Mouse (Mus musculus) forebrain, embryonic 13.5 days (tissue): ENCODE results near the gene Dscam. TPM values are rescaled to one million over a fixed set of nuclear protein-coding genes. Genes with fewer than 3 reads are reported as not detected.
"Not testable (repeated sequence)": the region's sequence is repeated elsewhere in the genome, so short reads cannot be mapped to it uniquely, and the experiment has no call there.

ENCODE experiments used
- ATAC-seq: fragments of 200-750 bp; cut with Nextera tagmentation; 2 replicates; pipeline ENCODE4 v1.8.0; 2017
- H3K27ac ChIP-seq: fragments of 300-500 bp; sonication (generic); 2 replicates; pipeline ENCODE4 v1.5.1; 2015; ENCODE audit warnings: inconsistent platforms, mild to moderate bottlenecking, moderate library complexity
- H3K27me3 ChIP-seq: fragments of 300-500 bp; sonication (generic); 2 replicates; pipeline ENCODE4 v1.6.1; 2015; ENCODE audit warnings: mild to moderate bottlenecking, inconsistent platforms
- H3K36me3 ChIP-seq: fragments of 300-500 bp; sonication (generic); 2 replicates; pipeline ENCODE4 v1.6.1; 2015; ENCODE audit warnings: mild to moderate bottlenecking, inconsistent platforms; ENCODE audit not compliant: poor library complexity, severe bottlenecking
- H3K4me1 ChIP-seq: fragments of 300-500 bp; sonication (generic); 2 replicates; pipeline ENCODE4 v1.6.1; 2015; ENCODE audit warnings: inconsistent platforms
- H3K4me2 ChIP-seq: fragments of 300-500 bp; sonication (generic); 2 replicates; pipeline ENCODE4 v1.6.1; 2015; ENCODE audit warnings: inconsistent platforms, mild to moderate bottlenecking, moderate library complexity
- H3K4me3 ChIP-seq: fragments of 300-500 bp; sonication (generic); 2 replicates; pipeline ENCODE4 v1.5.1; 2015; ENCODE audit warnings: mild to moderate bottlenecking, inconsistent platforms
- H3K9ac ChIP-seq: fragments of 300-500 bp; sonication (generic); 2 replicates; pipeline ENCODE4 v1.6.1; 2015; ENCODE audit warnings: mild to moderate bottlenecking, inconsistent platforms
- H3K9me3 ChIP-seq: fragments of 300-500 bp; sonication (generic); replicated peaks from 2 replicates; pipeline ENCODE4 v1.6.1; 2016; ENCODE audit warnings: inconsistent platforms
- WGBS: fragments of 180-500 bp; shearing (Covaris S2); methylation state at CpG from one replicate; pipeline ENCODE4 v1.1.7; 2015; 5-methylcytosine and 5-hydroxymethylcytosine counted together
- polyA plus RNA-seq: library from polyadenylated mRNA; unstranded; fragments of >200 nt; fragmentation: Nextera tagmentation; extraction: Ambion mirVana; gene quantifications from 2 replicates; pipeline ENCODE4 v1.2.1, GENCODE M21; 2015

Dscam gene
- polyA plus RNA-seq, 1 experiment from 2014 or later: 3.5 TPM

GRCm38 (mm10) chr16:96901234-96902014, 269.1 kb downstream of the Dscam start:
- no peak overlapping the region for H3K9ac ChIP-seq
- no peak overlapping the region for H3K27ac ChIP-seq
- 82% methylated on average over 3 of the region's 3 CpGs for WGBS
- H3K9me3 ChIP-seq: no peaks in the 10 kb centered on the region
- ATAC-seq: no peak
- no peak overlapping the region for H3K4me3 ChIP-seq
- H3K4me2 ChIP-seq: no peak overlapping the region
- peaks cover 10% of the 10 kb centered on the region; the same call in 1 of the 2 replicates for H3K4me1 ChIP-seq
- no peaks in the 10 kb centered on the region for H3K27me3 ChIP-seq
- H3K36me3 ChIP-seq: no peaks in the 10 kb centered on the region

- no peak overlapping the region for H3K27ac ChIP-seq
- H3K4me2 ChIP-seq: no peak overlapping the region
- peaks cover 15% of the 10 kb centered on the region; the same call in 1 of the 2 replicates for H3K4me1 ChIP-seq
- H3K9ac ChIP-seq: no peak overlapping the region
- no peaks in the 10 kb centered on the region for H3K9me3 ChIP-seq
- H3K4me3 ChIP-seq: no peak overlapping the region
- ATAC-seq: no peak
- no peaks in the 10 kb centered on the region for H3K27me3 ChIP-seq
- no peaks in the 10 kb centered on the region for H3K36me3 ChIP-seq
These were observed 271.2 kb downstream of the Dscam start for GRCm38 (mm10) chr16:96899329-96899728.

GRCm38 (mm10) chr16:96896510-96897133, 273.9 kb downstream of the Dscam start:
- peak; percentile 65 for ATAC-seq
- Histone ChIP-seq H3K36me3 (no peaks in the 10 kb centered on the region), H3K4me3 (no peak overlapping the region), H3K4me2 (no peak overlapping the region), H3K4me1 (peaks cover 15% of the 10 kb centered on the region; the same call in 1 of the 2 replicates), H3K9me3 (no peaks in the 10 kb centered on the region), H3K27ac (no peak overlapping the region), H3K27me3 (no peaks in the 10 kb centered on the region), H3K9ac (no peak overlapping the region)
- WGBS: 24% methylated on average over 10 of the region's 10 CpGs

DNA sequence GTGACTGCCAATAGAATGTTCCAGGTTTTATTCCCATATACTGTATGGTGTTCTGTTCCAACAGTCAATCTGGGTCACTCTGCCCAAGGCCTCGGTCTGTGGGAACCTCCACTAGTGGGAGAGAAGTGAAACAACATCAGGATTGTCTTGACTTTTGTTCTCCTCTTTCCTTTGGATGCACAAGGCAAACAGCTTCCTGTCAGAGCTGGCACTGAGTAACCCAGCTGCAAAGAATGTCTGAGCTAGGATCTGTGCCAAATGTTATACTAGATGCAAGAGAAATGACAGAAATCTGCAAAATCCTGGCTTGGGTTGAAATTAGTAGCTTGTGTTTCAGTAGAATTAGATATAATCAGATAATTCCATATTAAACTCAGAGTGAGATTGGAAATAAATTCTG, 282.5 kb downstream of the Dscam start:
- Histone ChIP-seq H3K9me3 (no peaks in the 10 kb centered on the region), H3K36me3 (no peaks in the 10 kb centered on the region), H3K27me3 (no peaks in the 10 kb centered on the region), H3K4me3 (no peak overlapping the region), H3K4me2 (no peak overlapping the region), H3K27ac (no peak overlapping the region), H3K9ac (no peak overlapping the region), H3K4me1 (peaks cover 5% of the 10 kb centered on the region; the same call in 1 of the 2 replicates)
- ATAC-seq: no peak
- WGBS: 78% methylated on average over 1 of the region's 1 CpGs

DNA sequence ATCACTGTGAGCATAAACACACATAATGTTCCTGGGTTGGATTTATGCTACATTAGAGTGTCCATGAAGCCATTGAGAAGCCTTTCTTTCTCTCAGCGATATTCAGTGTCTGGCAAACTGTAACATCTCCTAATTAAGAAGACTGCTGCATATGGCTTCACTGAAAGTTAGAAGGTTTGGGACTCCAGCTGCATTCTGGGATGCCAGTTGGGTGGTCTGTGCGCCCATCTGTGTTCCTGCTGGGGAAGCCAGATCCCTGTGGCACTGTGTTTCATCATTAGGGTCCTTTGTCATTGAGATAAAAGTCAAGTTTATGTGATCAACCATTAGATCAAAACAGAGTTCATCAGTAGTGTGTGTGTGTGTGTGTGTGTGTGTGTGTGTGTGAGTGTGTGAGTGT, 284.7 kb downstream of the Dscam start:
- 69% methylated on average over 2 of the region's 2 CpGs for WGBS
- ATAC-seq: peak; percentile 75

GRCm38 (mm10) chr16:96884590-96884989, 286.0 kb downstream of the Dscam start:
- 86% methylated on average over 3 of the region's 3 CpGs for WGBS
- not testable (repeated sequence) for H3K9ac ChIP-seq, H3K36me3 ChIP-seq, H3K27me3 ChIP-seq, H3K9me3 ChIP-seq, H3K4me2 ChIP-seq, H3K27ac ChIP-seq, ATAC-seq, H3K4me3 ChIP-seq, H3K4me1 ChIP-seq

More for the DNA sequence above, 284.7 kb downstream of the Dscam start:
- Histone ChIP-seq H3K27me3 (no peaks in the 10 kb centered on the region), H3K9me3 (no peaks in the 10 kb centered on the region), H3K4me2 (no peak overlapping the region), H3K36me3 (no peaks in the 10 kb centered on the region), H3K9ac (no peak overlapping the region), H3K27ac (peak overlapping the region; percentile 48; the same call in 1 of the 2 replicates), H3K4me1 (peaks cover 5% of the 10 kb centered on the region; the same call in 1 of the 2 replicates), H3K4me3 (no peak overlapping the region)

DNA sequence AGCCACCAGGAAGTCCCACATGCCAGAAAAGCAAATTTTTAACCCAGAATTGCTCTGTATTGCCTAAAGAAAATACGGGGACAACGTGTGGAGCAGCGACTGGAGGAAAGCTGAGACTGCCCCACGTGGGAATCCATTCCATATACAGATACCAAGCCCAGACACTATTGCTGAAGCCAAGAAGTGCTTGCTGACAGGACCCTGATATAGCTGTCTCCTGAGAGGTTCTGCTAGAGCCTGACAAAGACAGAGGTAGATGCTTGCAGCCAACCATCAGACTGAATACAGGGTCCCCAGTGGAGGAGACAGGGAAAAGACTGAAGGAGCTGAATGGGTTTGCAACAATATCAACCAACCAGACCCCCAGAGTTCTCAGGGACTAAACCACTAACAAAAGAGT, 293.3 kb downstream of the Dscam start:
- 88% methylated on average over 4 of the region's 4 CpGs for WGBS
- Histone ChIP-seq H3K27ac (no peak overlapping the region), H3K9me3 (no peaks in the 10 kb centered on the region), H3K4me2 (no peak overlapping the region), H3K36me3 (no peaks in the 10 kb centered on the region), H3K4me3 (no peak overlapping the region), H3K27me3 (no peaks in the 10 kb centered on the region), H3K4me1 (peaks cover 10% of the 10 kb centered on the region), H3K9ac (no peak overlapping the region)
- no peak for ATAC-seq

GRCm38 (mm10) chr16:96872799-96873198, 297.8 kb downstream of the Dscam start:
- no peak for ATAC-seq
- H3K4me1 ChIP-seq: peaks cover 15% of the 10 kb centered on the region
- WGBS: 17% methylated on average over 7 of the region's 7 CpGs
- H3K9me3 ChIP-seq: no peaks in the 10 kb centered on the region
- H3K4me2 ChIP-seq: no peak overlapping the region
- no peaks in the 10 kb centered on the region for H3K36me3 ChIP-seq
- H3K27me3 ChIP-seq: no peaks in the 10 kb centered on the region
- no peak overlapping the region; the same call in none of the 2 replicates for H3K27ac ChIP-seq
- no peak overlapping the region; the same call in 1 of the 2 replicates for H3K9ac ChIP-seq
- no peak overlapping the region for H3K4me3 ChIP-seq

DNA sequence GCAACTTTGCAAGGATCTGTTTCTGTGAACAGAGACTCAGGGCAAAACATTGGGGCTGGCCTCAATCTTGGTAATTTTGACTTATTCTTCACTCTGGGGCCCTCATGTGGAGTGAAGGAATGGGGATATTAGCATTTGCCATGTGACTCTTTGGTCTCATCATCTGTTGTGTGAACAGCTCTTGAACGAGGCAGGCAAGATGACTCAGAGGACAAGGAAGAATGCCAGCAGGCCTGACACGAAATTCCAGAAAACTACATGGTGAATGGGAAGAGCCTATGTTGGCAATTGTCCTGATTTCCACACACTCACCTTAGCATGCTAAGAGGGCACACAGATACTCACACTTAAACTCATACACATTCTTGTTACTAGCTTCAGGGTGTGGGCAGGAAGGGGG, 313.0 kb downstream of the Dscam start:
- Histone ChIP-seq H3K27ac (no peak overlapping the region), H3K27me3 (no peaks in the 10 kb centered on the region), H3K4me2 (no peak overlapping the region), H3K9me3 (no peaks in the 10 kb centered on the region), H3K36me3 (no peaks in the 10 kb centered on the region), H3K4me1 (peaks cover 17% of the 10 kb centered on the region), H3K4me3 (no peak overlapping the region), H3K9ac (no peak overlapping the region)
- no peak for ATAC-seq
- WGBS: 52% methylated on average over 2 of the region's 2 CpGs

DNA sequence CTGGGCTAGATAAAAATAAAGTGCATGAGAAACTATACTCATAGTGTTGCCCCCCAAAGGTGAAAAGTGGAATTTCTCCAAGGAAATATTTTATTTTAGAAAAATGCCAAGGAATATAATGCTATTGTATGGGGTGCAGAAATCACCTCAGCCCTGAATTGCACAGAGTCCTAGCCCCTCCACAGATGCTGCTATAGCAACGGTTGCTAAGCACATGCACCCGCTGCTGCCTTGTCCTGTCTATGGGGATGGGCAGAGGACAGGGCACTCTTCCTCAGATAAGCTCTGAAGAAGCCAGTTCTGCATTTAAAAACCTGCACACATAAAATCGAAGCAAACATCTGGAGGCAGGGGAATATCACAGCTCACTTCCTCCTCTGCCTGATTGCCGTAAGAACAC, 315.5 kb downstream of the Dscam start:
- peaks cover 17% of the 10 kb centered on the region for H3K4me1 ChIP-seq
- no peak overlapping the region for H3K9ac ChIP-seq
- no peaks in the 10 kb centered on the region for H3K36me3 ChIP-seq
- H3K9me3 ChIP-seq: no peaks in the 10 kb centered on the region
- H3K4me3 ChIP-seq: no peak overlapping the region
- WGBS: 64% methylated on average over 4 of the region's 4 CpGs
- H3K27ac ChIP-seq: no peak overlapping the region
- H3K27me3 ChIP-seq: no peaks in the 10 kb centered on the region
- ATAC-seq: no peak
- no peak overlapping the region for H3K4me2 ChIP-seq

- peak; percentile 59; the same call in 1 of the 2 replicates for ATAC-seq
- peaks cover 20% of the 10 kb centered on the region for H3K4me1 ChIP-seq
- H3K9me3 ChIP-seq: no peaks in the 10 kb centered on the region
- H3K4me2 ChIP-seq: no peak overlapping the region
- no peaks in the 10 kb centered on the region for H3K27me3 ChIP-seq
- H3K36me3 ChIP-seq: no peaks in the 10 kb centered on the region
- no peak overlapping the region for H3K4me3 ChIP-seq
- H3K27ac ChIP-seq: no peak overlapping the region
- no peak overlapping the region for H3K9ac ChIP-seq
- 16% methylated on average over 4 of the region's 4 CpGs for WGBS
These were observed 318.2 kb downstream of the Dscam start for GRCm38 (mm10) chr16:96852383-96852782.

GRCm38 (mm10) chr16:96848916-96849315, 321.6 kb downstream of the Dscam start:
- no peak overlapping the region for H3K4me3 ChIP-seq
- H3K9ac ChIP-seq: no peak overlapping the region
- H3K9me3 ChIP-seq: no peaks in the 10 kb centered on the region
- ATAC-seq: no peak
- no peaks in the 10 kb centered on the region for H3K27me3 ChIP-seq
- 69% methylated on average over 6 of the region's 6 CpGs for WGBS
- H3K4me2 ChIP-seq: no peak overlapping the region
- peaks cover 40% of the 10 kb centered on the region for H3K4me1 ChIP-seq
- H3K27ac ChIP-seq: peak overlapping the region; percentile 48; the same call in 1 of the 2 replicates
- H3K36me3 ChIP-seq: no peaks in the 10 kb centered on the region
